Mouse (Mus musculus) forebrain, embryonic 14.5 days (tissue): ENCODE results near the gene Cdk1. TPM values are rescaled to one million over a fixed set of nuclear protein-coding genes. Genes with fewer than 3 reads are reported as not detected.

Experiments used
- ATAC-seq: fragments of 200-750 bp; cut with Nextera tagmentation; 2 replicates; pipeline ENCODE4 v1.8.0; 2017; ENCODE audit warnings: mild to moderate bottlenecking, moderate library complexity
- DNase-seq: peaks from one replicate; pipeline ENCODE4 v3.0.0-alpha.2; 2015; ENCODE audit warnings: low spot score
- H3K27ac ChIP-seq: fragments of 300-500 bp; sonication (generic); 2 replicates; pipeline ENCODE4 v1.5.1; 2014; ENCODE audit warnings: low read depth, mild to moderate bottlenecking, control low read depth, low read length, moderate library complexity
- H3K27me3 ChIP-seq: fragments of 300-500 bp; sonication (generic); replicated peaks from 2 replicates; pipeline ENCODE4 v1.6.1; 2014; ENCODE audit warnings: low read length, control low read depth, mixed read lengths; ENCODE audit not compliant: control insufficient read depth, insufficient read depth
- H3K36me3 ChIP-seq: fragments of 300-500 bp; sonication (generic); 2 replicates; pipeline ENCODE4 v1.6.1; 2014; ENCODE audit warnings: low read length, control low read depth; ENCODE audit not compliant: control insufficient read depth, insufficient read depth
- H3K4me1 ChIP-seq: fragments of 300-500 bp; sonication (generic); 2 replicates; pipeline ENCODE4 v1.6.1; 2014; ENCODE audit warnings: antibody characterized with exemption, low read length, control low read depth; ENCODE audit not compliant: control insufficient read depth, insufficient read depth
- H3K4me2 ChIP-seq: fragments of 300-500 bp; sonication (generic); 2 replicates; pipeline ENCODE4 v1.6.1; 2014; ENCODE audit warnings: mild to moderate bottlenecking, control low read depth, low read length
- H3K4me3 ChIP-seq: fragments of 300-500 bp; sonication (generic); 2 replicates; pipeline ENCODE4 v1.5.1; 2014; ENCODE audit warnings: low read depth, low read length, control low read depth
- H3K9ac ChIP-seq: fragments of 300-500 bp; sonication (generic); 2 replicates; pipeline ENCODE4 v1.6.1; 2014; ENCODE audit warnings: mild to moderate bottlenecking, low read length, control low read depth, moderate library complexity
- H3K9me3 ChIP-seq: fragments of 300-500 bp; sonication (generic); replicated peaks from 2 replicates; pipeline ENCODE4 v1.6.1; 2016; ENCODE audit warnings: low read length, control low read depth, mixed read lengths; ENCODE audit not compliant: control insufficient read depth
- WGBS: fragments of 180-500 bp; shearing (Covaris S2); extraction: QIAGEN DNeasy Blood & Tissue Kit; methylation state at CpG from one replicate; pipeline ENCODE4 v1.1.7; 2014; 5-methylcytosine and 5-hydroxymethylcytosine counted together
- polyA plus RNA-seq: library from polyadenylated mRNA; unstranded; fragments of >200 nt; fragmentation: Nextera tagmentation; extraction: Ambion mirVana; gene quantifications from 2 replicates; pipeline ENCODE4 v1.2.1, GENCODE M21; 2014

Gene Cdk1
- polyA plus RNA-seq, 1 experiment from 2014 or later: 304 TPM

- Histone ChIP-seq H3K9me3 (no peaks in the 10 kb centered on the region), H3K36me3 (no peaks in the 10 kb centered on the region), H3K9ac (no peak overlapping the region), H3K4me3 (no peak overlapping the region), H3K27me3 (no peaks in the 10 kb centered on the region), H3K4me1 (no peaks in the 10 kb centered on the region), H3K4me2 (no peak overlapping the region), H3K27ac (no peak overlapping the region)
- DNase-seq (no peak), ATAC-seq (no peak)
- 89% methylated on average over 7 of the region's 7 CpGs for WGBS
These were observed 47.1 kb downstream of the Cdk1 start for GRCm38 (mm10) chr10:69305600-69305999.

- Histone ChIP-seq H3K4me3 (no peak overlapping the region), H3K9me3 (no peaks in the 10 kb centered on the region), H3K27me3 (no peaks in the 10 kb centered on the region), H3K4me2 (no peak overlapping the region), H3K4me1 (no peaks in the 10 kb centered on the region), H3K36me3 (no peaks in the 10 kb centered on the region), H3K27ac (no peak overlapping the region), H3K9ac (no peak overlapping the region)
- no peak for ATAC-seq
- no peak for DNase-seq
- 79% methylated on average over 3 of the region's 3 CpGs for WGBS
These were observed 47.9 kb downstream of the Cdk1 start for GRCm38 (mm10) chr10:69304819-69305218.

GRCm38 (mm10) chr10:69302667-69303066 is 50.1 kb downstream of the Cdk1 start:
- no peak for ATAC-seq
- H3K9ac ChIP-seq: no peak overlapping the region

GRCm38 (mm10) chr10:69299985-69300384 is 52.8 kb downstream of the Cdk1 start:
- no peak overlapping the region for H3K4me3 ChIP-seq
- no peak overlapping the region for H3K27ac ChIP-seq
- H3K9ac ChIP-seq: no peak overlapping the region
- 93% methylated on average over 7 of the region's 7 CpGs for WGBS
- no peaks in the 10 kb centered on the region for H3K4me1 ChIP-seq
- no peak for ATAC-seq
- H3K9me3 ChIP-seq: no peaks in the 10 kb centered on the region
- no peaks in the 10 kb centered on the region for H3K27me3 ChIP-seq
- no peaks in the 10 kb centered on the region for H3K36me3 ChIP-seq
- H3K4me2 ChIP-seq: no peak overlapping the region
- no peak for DNase-seq

More at GRCm38 (mm10) chr10:69302667-69303066, 50.1 kb downstream of the Cdk1 start:
- H3K4me2 ChIP-seq: no peak overlapping the region
- no peak for DNase-seq
- H3K4me3 ChIP-seq: no peak overlapping the region
- no peaks in the 10 kb centered on the region for H3K27me3 ChIP-seq
- H3K27ac ChIP-seq: no peak overlapping the region
- no peaks in the 10 kb centered on the region for H3K4me1 ChIP-seq
- no peaks in the 10 kb centered on the region for H3K36me3 ChIP-seq
- no peaks in the 10 kb centered on the region for H3K9me3 ChIP-seq
- WGBS: 89% methylated on average over 3 of the region's 3 CpGs

- WGBS: 77% methylated on average over 9 of the region's 9 CpGs
- DNase-seq (no peak), ATAC-seq (no peak)
- Histone ChIP-seq H3K27me3 (no peaks in the 10 kb centered on the region), H3K36me3 (no peaks in the 10 kb centered on the region), H3K4me3 (no peak overlapping the region), H3K9me3 (no peaks in the 10 kb centered on the region), H3K4me2 (no peak overlapping the region), H3K4me1 (no peaks in the 10 kb centered on the region), H3K9ac (no peak overlapping the region), H3K27ac (no peak overlapping the region)
These were observed 56.8 kb downstream of the Cdk1 start for GRCm38 (mm10) chr10:69295919-69296318.

- H3K4me3 ChIP-seq: no peak overlapping the region
- H3K36me3 ChIP-seq: peaks cover 4% of the 10 kb centered on the region; the same call in 1 of the 2 replicates
- no peak overlapping the region for H3K27ac ChIP-seq
- DNase-seq (no peak), ATAC-seq (no peak)
- WGBS: 93% methylated on average over 8 of the region's 8 CpGs
- no peaks in the 10 kb centered on the region for H3K9me3 ChIP-seq
- no peaks in the 10 kb centered on the region for H3K4me1 ChIP-seq
- H3K4me2 ChIP-seq: no peak overlapping the region
- no peaks in the 10 kb centered on the region for H3K27me3 ChIP-seq
- H3K9ac ChIP-seq: no peak overlapping the region
These were observed 62.0 kb downstream of the Cdk1 start for GRCm38 (mm10) chr10:69290736-69291135.

- peaks cover 9% of the 10 kb centered on the region; the same call in 1 of the 2 replicates for H3K36me3 ChIP-seq
- no peak for DNase-seq
These were observed 64.0 kb downstream of the Cdk1 start for GRCm38 (mm10) chr10:69288720-69289119.

GRCm38 (mm10) chr10:69288086-69288485 is 64.7 kb downstream of the Cdk1 start:
- Histone ChIP-seq H3K4me2 (no peak overlapping the region), H3K36me3 (peaks cover 9% of the 10 kb centered on the region; the same call in 1 of the 2 replicates), H3K27me3 (no peaks in the 10 kb centered on the region), H3K4me3 (no peak overlapping the region), H3K9me3 (no peaks in the 10 kb centered on the region), H3K27ac (no peak overlapping the region), H3K9ac (no peak overlapping the region), H3K4me1 (no peaks in the 10 kb centered on the region)
- ATAC-seq (no peak), DNase-seq (no peak)
- 96% methylated on average over 4 of the region's 4 CpGs for WGBS

More at GRCm38 (mm10) chr10:69288720-69289119, 64.0 kb downstream of the Cdk1 start:
- H3K27me3 ChIP-seq: no peaks in the 10 kb centered on the region
- ATAC-seq: no peak
- no peak overlapping the region for H3K4me3 ChIP-seq
- WGBS: 90% methylated on average over 6 of the region's 6 CpGs
- no peak overlapping the region for H3K4me2 ChIP-seq
- no peak overlapping the region for H3K27ac ChIP-seq
- H3K9me3 ChIP-seq: no peaks in the 10 kb centered on the region
- no peaks in the 10 kb centered on the region for H3K4me1 ChIP-seq
- H3K9ac ChIP-seq: no peak overlapping the region

- Histone ChIP-seq H3K27me3 (no peaks in the 10 kb centered on the region), H3K9me3 (no peaks in the 10 kb centered on the region), H3K4me1 (no peaks in the 10 kb centered on the region), H3K4me3 (no peak overlapping the region), H3K9ac (no peak overlapping the region), H3K4me2 (no peak overlapping the region), H3K36me3 (peaks cover 9% of the 10 kb centered on the region; the same call in 1 of the 2 replicates), H3K27ac (no peak overlapping the region)
- 90% methylated on average over 3 of the region's 3 CpGs for WGBS
- DNase-seq (no peak), ATAC-seq (no peak)
These were observed 65.8 kb downstream of the Cdk1 start for GRCm38 (mm10) chr10:69286939-69287338.
